Mouse (Mus musculus): ENCODE data around the gene Cxcl1. TPM values are rescaled to one million over a fixed set of nuclear protein-coding genes. Genes with fewer than 3 reads are reported as not detected.

Cxcl1 gene
- polyA plus RNA-seq, 2 experiments = 2.5 to 5.9 TPM

- TF ChIP-seq CTCF (IDR thresholded peaks at IDR 0.05; ENCODE audit: low read depth) = no peak
- TF ChIP-seq EP300 (IDR thresholded peaks at IDR 0.05; ENCODE audit: low read depth) = no peak
- Histone ChIP-seq H3K4me1 (replicated peaks; ENCODE audit: control insufficient read depth in 2 of 2, insufficient read depth in 2 of 2, low read length in 1 of 2) (no peaks in the 10 kb centered on the region; a peak in 1 of 4 replicates), H3K4me2 (ENCODE audit: low read depth) (no peak overlapping the region), H3K4me3 (ENCODE audit: insufficient read depth in 1 of 2, low read depth in 2 of 2, low read length in 2 of 2) (no peak overlapping the region), H3K36me3 (replicated peaks; ENCODE audit: control insufficient read depth, insufficient read depth, low read depth) (no peaks in the 10 kb centered on the region), H3K9me3 (ENCODE audit: control insufficient read depth, low read length) (no peaks in the 10 kb centered on the region), H3K9ac (replicated peaks) (no peak overlapping the region), H3K27ac (no peak overlapping the region), H3K27me3 (ENCODE audit: control insufficient read depth, insufficient read depth, low read length) (no peaks in the 10 kb centered on the region)
- DNase-seq (ENCODE audit: low read depth in 3 of 3, low spot score in 3 of 3) (no peak), ATAC-seq (ENCODE audit: insufficient read depth) (no peak)
- WGBS (ENCODE audit: insufficient replicate concordance) = 33% methylated on average over 2 of the region's 2 CpGs
These were observed 6.3 kb upstream of the Cxcl1 start for GRCm38 (mm10) chr5:90884628-90885242.

- H3K9me3 ChIP-seq (ENCODE audit: control insufficient read depth, low read length) = no peaks in the 10 kb centered on the region
- no peaks in the 10 kb centered on the region; a peak in 1 of 4 replicates for H3K4me1 ChIP-seq (replicated peaks; ENCODE audit: control insufficient read depth in 2 of 2, insufficient read depth in 2 of 2, low read length in 1 of 2)
- ATAC-seq (ENCODE audit: insufficient read depth) (no peak), DNase-seq (ENCODE audit: low read depth in 3 of 3, low spot score in 3 of 3) (no peak)
- no peak overlapping the region for H3K27ac ChIP-seq
- no peaks in the 10 kb centered on the region for H3K36me3 ChIP-seq (replicated peaks; ENCODE audit: control insufficient read depth, insufficient read depth, low read depth)
- WGBS (ENCODE audit: insufficient replicate concordance) = 56% methylated on average over 5 of the region's 5 CpGs
- no peak overlapping the region for H3K4me2 ChIP-seq (ENCODE audit: low read depth)
- no peak overlapping the region for H3K9ac ChIP-seq (replicated peaks)
- no peaks in the 10 kb centered on the region; the same call in 1 of the 2 replicates for H3K27me3 ChIP-seq (ENCODE audit: control insufficient read depth, insufficient read depth, low read length)
- no peak for TF ChIP-seq CTCF (IDR thresholded peaks at IDR 0.05; ENCODE audit: low read depth)
- no peak for TF ChIP-seq EP300 (IDR thresholded peaks at IDR 0.05; ENCODE audit: low read depth)
- H3K4me3 ChIP-seq (ENCODE audit: insufficient read depth in 1 of 2, low read depth in 2 of 2, low read length in 2 of 2) = no peak overlapping the region
These were observed 2.4 kb upstream of the Cxcl1 start for GRCm38 (mm10) chr5:90888661-90889060.

- H3K27me3 ChIP-seq (ENCODE audit: control insufficient read depth, insufficient read depth, low read length) = no peaks in the 10 kb centered on the region; the same call in 1 of the 2 replicates
- 18% methylated on average over 10 of the region's 10 CpGs for WGBS (ENCODE audit: insufficient replicate concordance)
- H3K9ac ChIP-seq (replicated peaks) = no peak overlapping the region
- no peaks in the 10 kb centered on the region for H3K9me3 ChIP-seq (ENCODE audit: control insufficient read depth, low read length)
- ATAC-seq (ENCODE audit: insufficient read depth) = no peak
- no peaks in the 10 kb centered on the region for H3K4me1 ChIP-seq (replicated peaks; ENCODE audit: control insufficient read depth in 2 of 2, insufficient read depth in 2 of 2, low read length in 1 of 2)
- no peaks in the 10 kb centered on the region for H3K36me3 ChIP-seq (replicated peaks; ENCODE audit: control insufficient read depth, insufficient read depth, low read depth)
- H3K4me2 ChIP-seq (ENCODE audit: low read depth) = peak overlapping the region; percentile 41
- peak overlapping the region; percentile 7 to 33 for H3K4me3 ChIP-seq (ENCODE audit: insufficient read depth in 1 of 2, low read depth in 2 of 2, low read length in 2 of 2)
- no peak for TF ChIP-seq CTCF (IDR thresholded peaks at IDR 0.05; ENCODE audit: low read depth)
- no peak for TF ChIP-seq EP300 (IDR thresholded peaks at IDR 0.05; ENCODE audit: low read depth)
- no peak for DNase-seq (ENCODE audit: low read depth in 3 of 3, low spot score in 3 of 3)
- no peak overlapping the region for H3K27ac ChIP-seq
These were observed 398 bp downstream of the Cxcl1 start for GRCm38 (mm10) chr5:90891464-90891813.

- WGBS (ENCODE audit: insufficient replicate concordance) = 49% methylated on average over 8 of the region's 8 CpGs
- no peak for TF ChIP-seq EP300 (IDR thresholded peaks at IDR 0.05; ENCODE audit: low read depth)
- TF ChIP-seq CTCF (IDR thresholded peaks at IDR 0.05; ENCODE audit: low read depth) = no peak
- no peaks in the 10 kb centered on the region for H3K4me1 ChIP-seq (replicated peaks; ENCODE audit: control insufficient read depth in 2 of 2, insufficient read depth in 2 of 2, low read length in 1 of 2)
- no peak overlapping the region for H3K27ac ChIP-seq
- no peak for DNase-seq (ENCODE audit: low read depth in 3 of 3, low spot score in 3 of 3)
- no peak for ATAC-seq (ENCODE audit: insufficient read depth)
- no peaks in the 10 kb centered on the region for H3K36me3 ChIP-seq (replicated peaks; ENCODE audit: control insufficient read depth, insufficient read depth, low read depth)
- no peak overlapping the region for H3K4me3 ChIP-seq (ENCODE audit: insufficient read depth in 1 of 2, low read depth in 2 of 2, low read length in 2 of 2)
- H3K9ac ChIP-seq (replicated peaks) = no peak overlapping the region
- H3K27me3 ChIP-seq (ENCODE audit: control insufficient read depth, insufficient read depth, low read length) = no peaks in the 10 kb centered on the region; the same call in 1 of the 2 replicates
- no peak overlapping the region for H3K4me2 ChIP-seq (ENCODE audit: low read depth)
- H3K9me3 ChIP-seq (ENCODE audit: control insufficient read depth, low read length) = no peaks in the 10 kb centered on the region
These were observed 3.2 kb downstream of the Cxcl1 start for GRCm38 (mm10) chr5:90894231-90894630.

- 39% methylated on average over 3 of the region's 3 CpGs for WGBS (ENCODE audit: insufficient replicate concordance)
- TF ChIP-seq CTCF (IDR thresholded peaks at IDR 0.05; ENCODE audit: low read depth) = no peak
- Histone ChIP-seq H3K9ac (replicated peaks) (no peak overlapping the region), H3K27me3 (ENCODE audit: control insufficient read depth, insufficient read depth, low read length) (no peaks in the 10 kb centered on the region), H3K4me3 (ENCODE audit: insufficient read depth in 1 of 2, low read depth in 2 of 2, low read length in 2 of 2) (no peak overlapping the region), H3K4me1 (replicated peaks; ENCODE audit: control insufficient read depth in 2 of 2, insufficient read depth in 2 of 2, low read length in 1 of 2) (no peaks in the 10 kb centered on the region), H3K27ac (no peak overlapping the region), H3K4me2 (ENCODE audit: low read depth) (no peak overlapping the region), H3K9me3 (ENCODE audit: control insufficient read depth, low read length) (no peaks in the 10 kb centered on the region), H3K36me3 (replicated peaks; ENCODE audit: control insufficient read depth, insufficient read depth, low read depth) (no peaks in the 10 kb centered on the region)
- ATAC-seq (ENCODE audit: insufficient read depth) (no peak), DNase-seq (ENCODE audit: low read depth in 3 of 3, low spot score in 3 of 3) (no peak)
These were observed 6.4 kb downstream of the Cxcl1 start for GRCm38 (mm10) chr5:90897429-90897828.

Measured in liver, embryonic 14.5 days (tissue).